Mouse (Mus musculus): ENCODE measurements around the gene Entpd4b. TPM values are rescaled to one million over a fixed set of nuclear protein-coding genes. Genes with fewer than 3 reads are reported as not detected.
"Not testable (repeated sequence)": the region's sequence is repeated elsewhere in the genome, so short reads cannot be mapped to it uniquely, and the experiment has no call there.

The Entpd4b gene
- total RNA-seq (2021): 10 to 100 TPM; 52.4 to 69.2 TPM
- long read RNA-seq, experiment 1, transcript Entpd4b-204 (13 exons, 3,589 nt): major isoform, 114 of 169 reads
- long read RNA-seq, experiment 1, partial matches to known transcripts: 21 of 169 reads
- long read RNA-seq, experiment 1, other reads (novel, unspliced or antisense): 31 of 169 reads
- long read RNA-seq, experiment 2, transcript Entpd4b-204 (13 exons, 3,589 nt): major isoform, 46 of 62 reads
- long read RNA-seq, experiment 2, partial matches to known transcripts: 6 of 62 reads
- long read RNA-seq, experiment 2, other reads (novel, unspliced or antisense): 10 of 62 reads

- DNase-seq: not testable (repeated sequence)
These were observed at the start of gene Entpd4b for GRCm38 (mm10) chr14:69555110-69555831. Gene Entpd4b, plus strand, starts transcription at chr14:69555424.

DNA sequence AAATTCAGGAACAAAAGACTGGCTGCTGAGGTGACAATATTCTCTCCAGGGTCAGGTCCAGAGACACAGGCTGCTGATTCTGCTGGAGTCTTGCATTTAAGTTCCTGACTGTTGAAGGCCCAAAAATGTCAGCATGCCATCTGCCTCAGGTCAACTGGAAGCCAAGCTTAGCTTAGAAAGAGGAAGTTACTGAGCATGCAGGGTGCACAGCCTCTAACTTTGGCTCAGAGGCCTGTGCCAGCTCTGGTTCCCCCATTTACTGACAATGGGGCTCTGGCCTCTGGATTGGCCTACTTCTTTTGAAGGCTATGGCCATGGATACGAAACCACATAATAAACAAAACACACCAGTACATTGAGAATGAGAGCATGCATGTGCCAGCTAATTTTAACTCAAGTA, 48.2 kb upstream of the Entpd4b start:
- DNase-seq: not testable (repeated sequence)

DNA sequence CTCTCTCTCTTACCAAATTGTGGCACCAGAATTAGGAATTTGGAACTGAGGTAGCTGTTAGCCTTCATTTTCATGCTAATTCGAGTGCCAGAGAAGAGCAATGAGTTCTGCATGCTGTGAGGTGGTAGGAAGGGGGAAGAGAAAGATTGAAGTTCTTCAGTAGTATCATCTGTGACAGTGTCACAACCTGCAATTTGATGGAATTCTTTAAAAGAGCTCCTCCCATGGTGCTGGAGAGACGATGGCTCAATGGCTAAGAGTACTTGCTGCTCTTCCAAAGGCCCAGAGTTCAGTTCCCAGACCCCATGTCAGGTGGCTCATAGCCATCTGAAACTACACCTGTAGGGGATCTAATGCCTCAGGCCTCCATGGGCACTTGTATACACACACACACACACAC, 42.8 kb upstream of the Entpd4b start, which contains the start of gene Gm27179:
Gm27179 (minus strand) TSS at position 101 of the 400 bp plus-strand sequence.
- DNase-seq: not testable (repeated sequence)

DNA sequence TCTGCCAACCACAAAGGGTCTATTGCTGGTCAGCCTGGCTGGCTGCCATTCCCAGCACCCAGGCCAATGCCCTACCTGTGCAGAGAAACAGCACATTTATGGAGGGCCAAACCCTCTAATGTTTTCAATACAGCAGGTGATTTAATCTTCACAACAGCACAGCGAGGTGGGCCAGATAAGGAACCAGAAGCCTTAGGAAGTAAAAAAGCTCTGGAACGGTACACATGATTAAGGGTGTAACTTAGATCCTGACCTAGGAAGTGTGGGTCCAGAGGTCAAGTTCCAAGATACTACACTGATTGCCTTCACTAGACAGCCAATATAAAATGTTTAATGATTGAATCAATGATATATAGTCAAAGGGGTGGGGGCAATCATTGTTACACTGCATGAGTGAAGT, 34.4 kb upstream of the Entpd4b start:
- DNase-seq: not testable (repeated sequence)

GRCm38 (mm10) chr14:69523001-69523400, 32.2 kb upstream of the Entpd4b start:
- DNase-seq: not testable (repeated sequence)

DNA sequence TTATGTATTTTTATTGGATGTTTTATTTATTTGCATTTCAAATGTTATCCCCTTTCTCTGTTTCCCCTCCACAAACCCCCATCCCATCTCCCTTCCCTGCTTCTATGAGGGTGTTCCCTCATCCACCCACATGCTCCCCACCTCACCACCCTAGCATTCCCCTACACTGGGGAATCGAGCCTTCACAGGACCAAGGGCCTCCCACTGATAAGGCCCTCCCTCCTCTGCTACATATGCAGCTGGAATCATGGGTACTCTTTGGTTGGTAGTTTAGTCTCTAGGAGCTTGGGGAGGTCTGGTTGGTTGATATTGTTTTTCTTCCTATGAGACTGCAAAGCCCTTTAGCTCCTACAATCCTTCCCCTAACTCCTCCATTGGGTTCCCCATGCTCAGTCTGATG, 29.0 kb upstream of the Entpd4b start:
- DNase-seq: not testable (repeated sequence)

- not testable (repeated sequence) for DNase-seq
These were observed 18.7 kb upstream of the Entpd4b start for GRCm38 (mm10) chr14:69536539-69536938.

GRCm38 (mm10) chr14:69540113-69540512, 15.1 kb upstream of the Entpd4b start:
- DNase-seq: not testable (repeated sequence)

- DNase-seq: not testable (repeated sequence)
These were observed 12.5 kb upstream of the Entpd4b start for GRCm38 (mm10) chr14:69542695-69543094.

GRCm38 (mm10) chr14:69544033-69544432, 11.2 kb upstream of the Entpd4b start:
- not testable (repeated sequence) for DNase-seq

GRCm38 (mm10) chr14:69545052-69545451, 10.2 kb upstream of the Entpd4b start:
- not testable (repeated sequence) for DNase-seq

DNA sequence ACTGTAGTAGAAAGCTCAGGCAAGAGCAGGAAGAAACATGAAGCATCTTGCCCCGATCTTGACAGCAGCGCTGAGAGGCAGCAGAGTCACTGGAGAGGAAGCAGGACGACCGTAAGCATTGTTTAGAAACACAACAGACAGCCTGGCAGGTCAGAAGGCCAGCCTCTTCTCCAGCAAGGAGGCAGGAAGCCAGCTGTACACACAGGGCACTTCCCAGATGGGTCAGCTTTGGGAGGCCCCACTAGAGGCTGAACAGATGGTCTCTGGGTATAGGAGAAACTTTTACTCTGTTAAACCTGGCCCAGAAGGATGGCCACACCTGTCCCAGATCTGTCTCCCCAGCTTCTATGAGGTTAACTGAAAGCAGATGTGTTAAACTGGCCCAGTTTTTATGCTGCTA, 7.9 kb upstream of the Entpd4b start:
- DNase-seq: not testable (repeated sequence)

GRCm38 (mm10) chr14:69556820-69557219, 1.6 kb downstream of the Entpd4b start:
- DNase-seq: not testable (repeated sequence)

- DNase-seq: not testable (repeated sequence)
These were observed 2.3 kb downstream of the Entpd4b start for GRCm38 (mm10) chr14:69557550-69557949.

Other genes starting within 250 kb of the Entpd4b start
- gene Gm16867, start 52.1 kb upstream of the Entpd4b start, total RNA-seq (2021): 1 to 10 TPM; 6.7 to 8.8 TPM
- gene Gm27179, start 42.9 kb upstream of the Entpd4b start, total RNA-seq (2021): not detected

Data from adrenal gland, postnatal 36 days (tissue).